Mouse (Mus musculus): ENCODE results near the gene Dpm1. TPM values are rescaled to one million over a fixed set of nuclear protein-coding genes. Genes with fewer than 3 reads are reported as not detected.
A peak's percentile ranks its signal among the peaks of the same experiment; 100 is the strongest.

Gene Dpm1
- total RNA-seq, 2 experiments from 2014 or later = 50.8 to 60.8 TPM

DNA sequence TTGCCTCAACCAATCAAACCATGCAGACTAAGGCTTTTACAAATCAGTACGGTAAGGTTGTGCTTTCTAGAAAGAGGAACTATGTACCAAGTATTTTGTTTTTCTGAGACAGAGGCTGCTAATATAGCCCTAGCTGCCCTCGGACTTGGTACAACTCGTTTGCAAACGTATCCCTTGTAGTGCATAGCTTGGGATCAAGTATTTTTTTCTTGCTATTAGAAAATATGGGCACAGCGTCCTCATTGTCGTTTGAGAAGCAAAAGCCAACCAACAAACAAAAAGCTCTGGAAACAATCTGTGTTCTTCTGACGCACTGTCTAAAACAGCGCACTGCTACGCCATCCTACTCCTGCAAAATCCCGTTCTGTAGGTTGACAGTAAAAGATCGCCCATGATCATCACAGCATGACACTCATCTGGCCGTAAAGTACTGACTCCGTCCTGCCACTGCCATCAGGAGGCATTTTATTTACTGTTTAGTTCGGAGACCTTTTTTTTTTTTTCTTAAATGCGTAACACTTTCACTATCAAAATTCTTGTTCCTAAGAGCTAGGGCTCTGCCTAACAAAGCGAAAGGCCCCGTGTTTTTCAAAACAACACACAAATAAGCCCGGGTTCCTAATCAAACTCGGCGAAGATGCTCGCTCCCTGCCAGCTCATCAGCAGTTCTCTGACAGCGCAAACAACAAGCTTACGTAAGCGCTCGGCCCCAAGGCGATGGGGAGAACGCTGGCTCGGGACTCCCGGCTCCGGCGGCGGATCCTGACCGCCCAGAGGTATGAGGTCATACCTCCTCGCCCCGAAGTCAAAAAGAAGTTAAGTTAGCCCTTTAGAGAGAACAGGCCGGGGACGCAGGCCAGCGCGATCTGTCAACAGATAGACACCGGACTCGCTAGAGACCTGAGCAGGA, 1.0 kb downstream of the Dpm1 start:
- peak; percentile 39 for DNase-seq

DNA sequence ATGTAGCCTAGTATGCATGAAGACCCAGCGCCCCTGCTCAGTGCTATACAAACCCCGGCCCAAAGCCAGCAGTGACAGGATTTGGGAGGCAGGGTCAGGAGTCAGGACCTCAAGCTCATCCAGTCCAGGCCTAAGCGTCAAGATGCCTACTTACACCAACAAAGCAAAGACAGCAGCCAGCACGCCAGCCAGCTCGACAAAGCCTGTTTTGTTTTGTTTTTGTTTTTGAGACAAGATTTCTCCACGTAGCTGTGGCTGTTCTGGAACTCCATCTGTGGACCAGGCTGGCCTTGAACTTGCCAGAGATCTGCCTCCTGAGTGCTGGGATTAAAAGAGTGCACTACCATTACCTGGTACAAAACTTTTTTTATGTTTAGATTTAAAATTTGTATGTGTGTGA, 7.1 kb downstream of the Dpm1 start:
- no peak for DNase-seq

DNA sequence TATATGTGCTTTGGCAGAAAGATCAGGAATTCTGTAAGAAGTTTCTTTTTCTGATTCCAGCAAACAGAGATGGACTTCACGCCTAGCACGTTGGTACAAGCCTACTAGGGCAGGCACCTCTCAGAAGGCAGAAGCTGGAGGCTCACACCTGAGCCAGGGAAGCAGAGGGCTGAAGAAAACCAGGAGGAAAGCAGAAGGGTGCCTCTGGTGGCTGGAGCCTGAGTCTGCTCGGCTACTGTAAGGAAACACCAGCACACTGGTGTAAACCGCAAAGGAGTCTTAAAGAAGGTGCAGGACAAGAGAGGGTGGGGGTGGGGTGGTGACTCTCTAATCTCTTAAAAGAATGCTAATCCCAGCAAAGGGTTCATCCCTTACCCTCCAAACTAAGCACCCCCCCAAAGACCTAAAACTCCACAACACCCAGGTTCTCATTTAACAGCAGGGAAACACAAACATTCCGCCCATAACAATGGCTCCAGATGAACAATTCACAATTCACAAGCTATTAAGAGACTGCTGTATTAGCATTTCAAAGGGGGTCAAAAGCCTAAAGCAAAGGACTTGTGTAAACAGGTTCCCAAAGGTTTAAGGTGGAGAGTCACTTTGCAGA, 16.5 kb downstream of the Dpm1 start:
- DNase-seq = no peak

DNA sequence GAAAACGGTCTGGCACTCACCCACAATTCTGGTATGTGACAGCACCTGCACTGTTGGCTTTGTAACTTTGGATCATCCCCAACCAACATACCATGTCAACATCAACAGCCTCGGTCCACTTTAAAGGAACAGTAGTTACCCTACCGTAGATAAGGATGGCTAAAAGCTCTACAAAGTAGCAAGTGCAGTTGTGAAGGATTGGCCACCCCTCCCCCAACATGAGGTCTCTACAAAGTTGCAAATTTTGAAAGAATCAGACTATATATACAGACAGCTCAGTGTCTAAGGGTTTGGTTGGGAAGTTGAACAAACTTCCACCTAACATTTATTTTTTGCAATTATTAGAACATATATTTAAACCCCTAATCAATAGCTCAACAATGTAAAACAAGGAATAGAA, 22.5 kb downstream of the Dpm1 start:
- no peak for DNase-seq

DNA sequence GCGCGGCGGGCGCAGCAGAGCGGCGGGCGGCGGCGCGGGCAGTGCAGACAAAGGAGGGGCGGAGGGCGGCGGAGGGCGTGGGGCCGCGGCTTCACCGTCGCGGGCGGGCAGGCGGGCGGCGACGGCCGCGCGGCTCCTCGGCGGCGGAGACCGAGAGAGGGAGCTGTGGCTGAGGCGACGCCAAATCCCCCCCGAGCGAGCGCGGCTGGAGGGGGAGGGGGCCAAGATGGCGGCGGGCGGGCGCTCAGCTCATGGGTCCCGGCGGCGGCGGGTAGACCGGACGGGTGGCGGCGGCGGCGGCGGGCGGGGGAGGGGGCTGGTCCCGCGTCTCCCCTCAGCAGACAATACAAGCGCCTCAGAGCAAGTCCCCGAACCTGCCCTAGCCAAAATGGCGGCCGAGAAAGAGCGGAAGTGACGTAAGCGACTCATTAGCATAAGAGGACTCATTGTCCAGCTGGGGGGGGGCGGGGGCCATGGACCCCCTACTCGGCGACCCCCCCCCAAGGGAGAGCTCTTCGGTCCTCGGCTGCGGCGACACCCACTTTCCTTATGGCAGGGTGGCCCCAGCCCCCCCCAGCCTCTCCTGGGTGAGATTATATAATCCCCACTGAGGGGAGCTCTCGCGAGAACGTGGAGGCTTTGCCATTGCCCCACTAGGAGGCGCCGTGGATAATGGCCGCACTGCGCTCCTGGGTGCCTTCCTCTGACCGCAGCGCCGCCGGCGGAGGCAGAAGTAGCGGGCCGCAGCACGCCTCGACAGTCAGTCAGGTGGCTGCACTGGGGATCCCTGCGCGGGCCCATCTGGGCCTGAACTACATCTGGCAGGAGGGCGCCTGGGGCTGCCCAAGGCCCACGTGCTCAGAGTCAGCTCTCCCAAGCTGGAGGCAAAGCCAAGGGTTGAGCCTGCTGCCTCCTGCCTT, 23.4 kb downstream of the Dpm1 start, which contains the start of gene Adnp:
Gene Adnp, minus strand, starts transcription at position 388 of the 920 bp plus-strand sequence.
- DNase-seq = peak; percentile 98

DNA sequence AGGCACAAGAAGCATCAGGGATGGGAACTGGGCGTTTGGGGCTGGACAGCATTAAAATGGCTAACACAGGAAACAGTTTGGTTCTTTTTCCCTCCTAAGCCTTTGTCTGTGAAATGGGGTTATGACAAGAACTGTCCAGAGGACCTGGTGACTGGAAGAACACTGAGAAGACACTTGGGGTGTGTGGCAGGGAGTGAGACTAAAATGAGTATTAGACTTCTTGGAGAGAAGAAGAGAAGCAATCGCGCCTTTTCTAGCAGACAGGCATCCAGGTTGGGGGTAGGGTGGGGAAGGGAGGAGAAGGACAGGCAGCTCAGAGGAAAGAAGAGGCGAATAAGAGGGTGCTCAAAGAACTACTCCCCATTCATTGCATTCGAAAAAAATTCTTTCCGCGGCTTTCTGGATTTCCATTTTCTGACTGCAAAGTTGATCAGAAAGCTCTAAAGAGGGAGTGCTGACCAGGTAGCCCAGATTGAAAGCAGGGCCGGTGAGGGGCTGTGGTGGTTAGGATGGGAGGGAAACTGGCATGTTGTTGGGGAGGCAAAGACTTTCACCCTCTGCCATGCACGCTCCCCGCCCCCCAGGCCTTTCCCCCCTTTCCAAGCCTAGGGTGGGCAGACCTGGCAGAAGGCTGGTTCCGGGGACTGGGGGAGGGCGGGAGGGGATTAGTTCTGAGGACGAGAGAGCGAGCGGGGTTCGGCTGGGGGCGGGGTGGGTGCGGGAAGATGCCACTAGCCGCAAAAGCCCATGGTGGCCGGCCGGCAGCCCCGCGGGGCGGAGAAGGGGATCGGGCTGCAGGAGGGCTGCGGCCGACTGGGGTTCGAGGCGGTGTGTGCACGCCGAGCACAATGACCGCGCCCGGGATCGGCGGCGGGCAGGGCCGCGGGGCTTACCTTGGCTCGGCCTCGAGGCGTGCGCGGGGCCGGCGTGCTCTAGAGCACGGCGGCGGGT, 24.4 kb downstream of the Dpm1 start:
- DNase-seq = peak; percentile 35

DNA sequence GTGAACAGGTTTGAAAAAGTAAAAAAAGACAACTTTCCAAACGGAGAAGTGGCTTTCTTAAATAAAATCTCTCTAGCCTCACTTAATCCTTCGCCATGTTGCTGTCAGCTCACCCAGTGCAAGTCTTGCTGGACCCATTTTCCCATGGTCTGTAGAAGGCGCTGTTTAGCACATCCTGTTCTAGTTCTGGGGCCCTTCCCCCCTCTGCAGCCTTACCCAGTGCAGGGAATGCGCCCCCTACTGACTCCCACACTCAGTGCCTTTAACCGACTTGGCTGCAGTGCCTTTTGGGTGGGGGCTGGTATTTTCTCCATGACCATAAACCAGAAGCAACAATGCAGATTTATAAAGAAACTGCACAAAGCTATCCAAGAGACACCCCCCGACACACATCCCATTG, 25.1 kb downstream of the Dpm1 start:
- peak; percentile 94 for DNase-seq

DNA sequence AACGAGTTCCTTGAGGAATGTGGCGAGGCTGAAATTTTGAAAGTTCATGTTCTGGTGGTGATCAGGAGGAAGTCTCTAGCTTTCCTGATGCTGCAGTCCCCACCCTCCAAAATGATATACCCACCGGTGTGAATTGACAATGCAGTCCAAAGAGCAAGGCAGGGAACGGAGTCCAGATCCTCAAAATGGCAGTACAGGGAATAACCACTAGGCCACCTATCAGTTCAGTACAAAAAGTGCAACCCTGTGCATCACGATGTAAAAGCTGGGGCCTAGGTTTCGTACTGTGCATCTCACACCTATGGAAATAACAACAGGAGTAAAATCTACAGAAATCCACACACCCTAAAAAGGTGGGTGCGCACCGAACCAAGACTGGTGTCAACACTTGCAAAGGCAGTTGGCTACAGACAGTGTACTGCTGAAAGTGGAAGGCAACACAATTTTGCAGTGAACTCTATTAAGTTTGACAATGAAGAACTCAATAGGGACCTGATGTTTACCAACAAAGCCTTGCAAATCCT, 25.9 kb downstream of the Dpm1 start:
- no peak for DNase-seq

DNA sequence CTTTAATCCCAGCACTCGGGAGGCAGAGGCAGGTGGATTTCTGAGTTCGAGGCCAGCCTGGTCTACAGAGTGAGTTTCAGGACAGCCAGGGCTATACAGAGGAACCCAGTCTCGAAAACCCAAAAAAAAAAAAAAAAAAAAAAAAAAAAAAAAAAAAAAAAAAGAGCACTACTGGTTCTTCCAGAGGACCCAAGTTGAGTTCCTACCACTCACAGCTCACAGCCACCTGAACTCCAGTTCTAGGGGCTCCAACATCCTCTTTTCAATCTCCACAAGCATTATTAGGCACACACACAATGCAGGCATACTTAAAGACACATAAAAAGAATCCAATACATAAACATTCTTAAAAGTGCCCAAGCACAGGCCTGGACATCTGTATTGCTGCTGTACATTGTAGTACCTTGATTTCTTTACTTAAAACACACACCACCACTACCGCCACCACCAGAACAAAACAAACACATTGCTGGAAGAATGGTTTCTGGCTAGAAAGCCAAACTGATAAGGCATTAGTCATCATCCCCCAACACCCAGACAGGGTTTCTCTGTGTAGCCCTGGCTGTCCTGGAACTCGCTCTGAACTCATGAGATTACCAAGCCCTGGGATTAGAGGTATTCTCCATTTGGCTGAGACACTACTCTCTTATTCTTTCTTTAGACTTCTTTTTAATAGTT, 30.2 kb downstream of the Dpm1 start:
- DNase-seq = no peak

DNA sequence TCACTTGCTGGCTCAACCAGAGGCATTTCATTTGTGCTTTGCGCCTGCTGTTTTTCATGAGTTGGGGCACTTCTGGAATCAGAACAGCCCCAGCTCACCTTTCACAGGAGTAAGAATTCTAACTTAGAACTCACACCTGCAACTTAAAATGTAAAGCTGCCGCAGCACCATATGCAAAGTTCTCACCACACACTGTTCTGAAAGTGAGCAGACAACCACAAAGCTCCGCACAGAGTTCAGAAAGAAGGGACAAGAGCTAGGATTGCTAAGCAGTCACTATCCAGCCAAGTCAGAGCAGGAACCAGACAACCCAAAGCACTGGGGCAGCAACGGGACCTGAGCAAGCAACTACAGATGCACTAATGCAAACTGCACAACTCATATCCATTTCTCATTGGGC, 30.9 kb downstream of the Dpm1 start:
- no peak for DNase-seq

DNA sequence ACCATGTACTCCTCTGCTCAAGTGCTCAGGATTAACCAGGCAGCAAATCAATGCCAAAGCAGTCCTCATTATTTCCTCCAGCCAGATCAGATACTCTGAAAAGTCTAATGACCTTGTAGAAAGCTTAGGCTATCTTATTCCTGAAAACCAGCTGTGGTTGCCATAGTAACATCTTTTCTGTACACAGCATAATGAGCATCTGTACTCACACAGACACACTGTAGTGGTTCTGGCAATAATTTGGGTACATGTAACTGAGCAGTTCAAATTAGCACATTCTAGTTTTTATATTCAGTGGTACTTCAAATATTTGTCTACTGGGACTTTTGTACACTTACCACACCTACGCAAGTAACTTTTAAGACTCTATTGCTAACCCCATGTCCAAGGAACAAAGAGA, 32.0 kb downstream of the Dpm1 start:
- no peak for DNase-seq

DNA sequence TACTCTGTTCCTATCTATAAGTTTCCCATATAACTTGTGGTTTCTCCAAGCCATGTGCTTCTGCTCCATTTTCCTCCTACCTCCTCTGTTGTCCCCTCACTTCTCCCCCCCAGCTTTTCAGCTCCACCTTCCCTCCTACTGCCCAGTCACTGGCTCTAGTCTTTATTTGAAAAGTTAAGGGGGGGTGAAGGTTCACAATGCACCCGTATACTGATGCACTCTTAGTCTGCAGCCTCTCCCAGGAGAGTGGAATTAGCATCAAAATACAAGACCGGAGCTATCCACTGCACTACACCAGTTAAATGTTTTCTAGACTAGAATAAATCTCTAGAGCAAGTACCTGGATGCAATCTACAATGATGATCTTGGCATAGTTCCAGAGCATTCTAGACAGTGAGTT, 34.7 kb downstream of the Dpm1 start:
- DNase-seq = no peak

DNA sequence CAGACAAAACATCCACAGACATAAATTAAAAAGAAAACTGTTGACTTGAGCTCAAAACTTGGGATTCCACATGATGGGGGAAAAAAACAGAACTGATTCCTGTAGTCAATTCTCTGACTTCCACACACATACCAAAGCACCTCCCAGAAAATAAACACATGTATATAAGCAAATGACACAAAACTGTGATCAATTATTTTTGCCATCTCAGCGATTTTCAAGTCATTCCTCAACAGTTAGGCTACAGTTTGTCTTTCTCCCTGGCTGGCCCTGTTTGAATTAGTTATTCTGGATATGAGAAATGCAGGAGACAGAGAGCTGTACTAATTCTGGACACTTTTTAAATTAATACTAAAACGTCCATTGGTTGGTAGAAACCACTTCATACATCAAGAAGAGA, 36.7 kb downstream of the Dpm1 start:
- no peak for DNase-seq

DNA sequence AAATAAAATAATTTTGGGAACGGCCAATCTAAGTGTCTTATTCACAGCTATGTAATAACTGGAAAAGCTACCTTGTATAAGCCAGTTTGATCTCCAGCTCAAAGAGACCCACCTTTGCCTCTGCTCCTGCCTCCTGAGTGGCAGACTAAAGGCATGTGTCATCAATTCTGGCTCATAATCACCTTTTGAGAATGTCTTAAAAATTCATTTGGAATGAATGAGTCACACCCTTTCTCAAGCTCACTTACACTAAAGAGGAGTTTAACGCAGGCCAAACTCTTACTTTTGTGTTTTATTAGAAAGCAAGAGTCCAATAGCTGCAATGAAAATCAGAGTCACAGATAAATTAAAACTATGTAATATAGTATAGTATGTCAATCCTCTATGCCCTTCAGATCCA, 38.5 kb downstream of the Dpm1 start:
- no peak for DNase-seq

DNA sequence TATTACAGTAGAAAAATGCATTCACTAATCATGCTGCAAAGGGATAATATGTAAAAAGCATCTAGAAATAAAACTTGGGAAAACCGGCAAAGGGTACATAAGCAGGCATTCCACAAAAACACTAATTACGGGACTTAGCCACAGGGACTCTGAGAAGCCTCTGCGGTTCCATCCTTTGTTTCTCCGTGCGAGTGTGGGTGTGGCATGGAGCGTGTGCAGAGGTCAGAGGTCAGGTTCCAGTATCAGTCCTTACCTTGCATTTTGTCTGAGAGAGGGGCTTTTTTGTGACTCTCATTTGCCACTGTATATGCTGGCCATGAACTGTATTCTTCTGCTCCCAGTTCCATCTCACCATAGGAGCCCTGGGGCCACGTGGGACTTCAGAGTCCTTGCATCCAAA, 54.4 kb downstream of the Dpm1 start:
- no peak for DNase-seq

DNA sequence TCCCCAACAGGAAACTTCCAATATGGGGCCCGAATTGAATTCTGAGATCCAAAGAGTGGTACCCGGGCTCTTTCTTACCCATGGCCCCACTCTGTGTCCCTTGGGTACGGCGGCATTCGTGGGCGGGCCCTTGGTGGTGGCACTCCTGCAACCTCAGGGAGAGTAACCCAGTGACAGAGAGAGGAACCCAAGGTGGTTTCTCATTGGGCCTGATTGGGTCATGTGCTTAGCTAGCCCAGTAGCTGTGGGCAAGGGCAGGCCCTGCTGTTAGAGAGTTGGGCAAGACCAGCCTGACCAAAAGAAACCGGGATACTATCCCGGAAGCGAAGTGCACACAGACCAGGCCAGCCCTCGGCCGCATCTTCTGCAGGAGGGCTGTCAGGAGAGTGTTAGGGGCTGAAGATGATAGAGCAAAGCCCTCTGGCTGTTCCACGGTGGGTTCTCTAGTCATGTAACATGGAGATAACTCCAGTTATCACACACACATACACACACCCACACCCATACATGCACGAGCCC, 60.2 kb downstream of the Dpm1 start:
- peak; percentile 73 for DNase-seq

DNA sequence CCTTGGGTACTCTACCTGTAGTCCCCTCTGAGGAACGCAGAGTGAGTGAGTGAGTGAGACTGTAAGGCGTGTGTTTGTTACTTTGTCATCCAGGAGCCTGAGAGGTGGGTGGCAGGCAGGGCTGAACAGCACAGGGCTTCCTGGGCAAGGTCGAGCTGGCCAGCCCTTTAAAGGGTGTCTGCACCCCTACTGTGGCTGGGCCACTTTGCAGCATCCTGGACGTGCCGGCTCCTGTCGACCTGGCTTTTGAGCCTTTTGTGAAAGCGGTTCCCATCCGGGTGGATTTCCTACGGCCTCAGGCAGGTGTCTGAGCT, 60.6 kb downstream of the Dpm1 start:
- no peak for DNase-seq

DNA sequence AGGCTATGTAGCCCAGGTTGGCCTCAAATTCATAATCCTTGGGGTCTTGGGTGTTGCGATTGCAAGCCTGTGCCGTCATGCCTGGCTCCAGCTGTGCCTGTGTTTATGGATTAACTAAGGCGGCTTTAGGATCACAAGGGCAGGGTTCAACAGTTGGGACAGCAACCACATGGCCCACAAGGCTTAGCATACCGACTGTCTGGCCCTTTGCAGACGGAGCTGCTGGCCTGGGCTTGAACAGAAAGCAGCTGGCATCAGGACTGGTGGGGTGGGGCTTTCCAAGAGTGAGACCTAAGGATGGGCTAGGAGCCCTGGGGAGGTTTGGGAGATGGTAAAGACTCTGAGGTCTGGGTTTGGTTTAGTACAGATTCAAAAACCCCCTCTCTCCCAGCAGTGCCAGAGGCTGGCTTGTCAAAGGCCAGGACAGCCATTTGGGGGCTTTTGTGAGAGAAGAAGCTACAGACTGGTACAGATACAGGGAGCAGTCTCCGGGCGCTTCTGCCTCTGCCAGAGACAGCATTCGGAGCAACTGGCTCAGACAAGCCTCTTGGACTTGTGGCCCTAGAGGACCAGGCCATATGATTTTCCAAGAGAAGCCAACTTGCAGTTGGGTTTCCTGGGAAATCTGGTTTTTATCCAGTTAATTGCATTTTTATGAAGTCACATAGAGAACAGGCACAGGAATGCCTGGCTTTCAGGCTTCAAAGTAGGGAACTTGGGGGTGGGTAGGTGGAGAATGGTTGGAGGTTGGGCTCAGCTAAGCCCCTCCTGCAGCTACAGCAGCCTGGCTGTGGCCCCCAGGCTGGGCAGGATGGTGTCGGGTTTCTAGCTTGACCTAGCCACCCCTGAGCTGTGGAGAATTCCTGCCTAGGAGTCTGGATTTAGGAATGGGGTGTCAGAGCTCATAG, 61.2 kb downstream of the Dpm1 start:
- DNase-seq = no peak

DNA sequence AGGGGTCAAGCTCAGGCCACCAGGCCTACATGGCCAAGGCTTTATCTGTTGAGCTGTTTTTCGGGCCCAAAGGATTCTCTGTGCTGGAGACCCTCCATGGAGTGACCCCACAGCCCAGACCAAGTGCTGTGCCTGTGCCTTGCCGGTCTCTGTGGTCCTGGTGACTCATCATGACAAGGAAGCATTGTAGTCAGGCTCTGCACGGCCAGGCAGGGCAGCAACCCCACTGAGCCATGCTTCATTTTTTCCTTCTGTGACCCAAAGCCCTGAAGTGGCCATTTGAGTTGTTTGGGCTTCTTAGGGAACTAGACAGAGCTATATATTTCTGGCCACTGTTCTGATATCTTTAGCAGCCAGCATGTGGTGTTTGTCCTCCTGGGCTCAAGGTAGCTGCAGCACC, 62.6 kb downstream of the Dpm1 start:
- DNase-seq = no peak
